ENCODE assay signal across 20 mouse cellular contexts in genomic region chr2:166666175-166666574, GRCm38 (mm10). TPM values are rescaled to one million over a fixed set of nuclear protein-coding genes. Genes with fewer than 3 reads are reported as not detected.
A peak's percentile ranks its signal among the peaks of the same experiment; 100 is the strongest.
DNase-seq lines count a peak whose midpoint lies in the region; ATAC-seq and TF ChIP-seq lines count a peak whose summit lies in the region.
"Had no signal": no experiment of that assay in that cellular context is flagged by ENCODE, and none has a peak within 500 bp of the region (broad histone marks: within the 10 kb centered on the region; RNA-seq: fewer than 3 reads in every experiment).

No protein-coding gene starts in this region.

- H3K27me3 ChIP-seq in liver, embryonic 11.5 days (replicated peaks; ENCODE audit: control insufficient read depth, insufficient read depth, low read length): no peaks in the 10 kb centered on the region
- no peaks in the 10 kb centered on the region for H3K27me3 ChIP-seq in MEL (ENCODE audit: control insufficient read depth in 1 of 2, insufficient read depth in 2 of 2, low read length in 2 of 2)
- H3K27me3 ChIP-seq: forebrain, embryonic 12.5 days; limb, embryonic 15.5 days; neural tube, embryonic 13.5 days; Patski had no signal

- no peaks in the 10 kb centered on the region for H3K79me2 ChIP-seq in MEL (ENCODE audit: control insufficient read depth, insufficient read depth, low read length, poor library complexity)

- ATAC-seq in liver, embryonic 11.5 days (replicated peaks; ENCODE audit: low FRiP score): no peak
- peak; percentile 3 for ATAC-seq in activated CD4-positive, CD25-positive, alpha-beta regulatory T cell, adult 4 months
- peak; percentile 3 for ATAC-seq in megakaryocyte progenitor cell, adult 5-6 weeks (replicated peaks; ENCODE audit: poor library complexity)
- ATAC-seq: hindbrain, embryonic 16.5 days; Patski had no signal

- no peak for TF ChIP-seq POLR2A in MEL (IDR thresholded peaks at IDR 0.05; ENCODE audit: control insufficient read depth in 1 of 2, insufficient read depth in 1 of 2, low read depth in 1 of 2, low read length in 2 of 2, poor library complexity in 1 of 2)

- no peak for TF ChIP-seq CTCF in MEL (IDR thresholded peaks at IDR 0.05 in 2 of 3, conservative IDR thresholded peaks at IDR 0.05 in 1 of 3; ENCODE audit: control insufficient read depth in 1 of 3, insufficient read depth in 1 of 3, low read depth in 2 of 3, low read length in 3 of 3, poor library complexity in 1 of 3, severe bottlenecking in 1 of 3)

- peak overlapping the region; percentile 55 for H3K4me2 ChIP-seq in liver, embryonic 11.5 days
- H3K4me2 ChIP-seq: forebrain, embryonic 12.5 days; limb, embryonic 15.5 days; neural tube, embryonic 13.5 days had no signal

- no peaks in the 10 kb centered on the region for H3K36me3 ChIP-seq in liver, embryonic 11.5 days (ENCODE audit: control insufficient read depth, insufficient read depth, low read length)
- H3K36me3 ChIP-seq in MEL (ENCODE audit: control insufficient read depth in 1 of 2, insufficient read depth in 2 of 2, low read length in 2 of 2): peaks cover 0 to 7% of the 10 kb centered on the region in 2 experiments; a peak in 2 of 4 replicates
- H3K36me3 ChIP-seq: forebrain, embryonic 12.5 days; limb, embryonic 15.5 days; neural tube, embryonic 13.5 days had no signal

- no peak for TF ChIP-seq RAD21 in MEL (IDR thresholded peaks at IDR 0.05; ENCODE audit: low read depth, low read length)

- peak; percentile 8 to 43; a peak in 3 of 4 replicates for TF ChIP-seq EP300 in MEL (IDR thresholded peaks at IDR 0.05; ENCODE audit: low read depth in 1 of 2, low read length in 2 of 2)

- no peaks in the 10 kb centered on the region for H3K9me3 ChIP-seq in liver, embryonic 11.5 days (ENCODE audit: control insufficient read depth, low read length)
- no peaks in the 10 kb centered on the region for H3K9me3 ChIP-seq in MEL (replicated peaks; ENCODE audit: insufficient read depth, low read length)
- H3K9me3 ChIP-seq: forebrain, embryonic 12.5 days; limb, embryonic 15.5 days; neural tube, embryonic 13.5 days had no signal

- peaks cover 34% of the 10 kb centered on the region for H3K4me1 ChIP-seq in liver, embryonic 11.5 days (replicated peaks; ENCODE audit: control insufficient read depth, insufficient read depth, low read length)
- peaks cover 16 to 21% of the 10 kb centered on the region in 2 experiments for H3K4me1 ChIP-seq in MEL (ENCODE audit: control insufficient read depth in 1 of 2, insufficient read depth in 2 of 2, low read length in 2 of 2)

- no peak overlapping the region for H3K4me3 ChIP-seq in liver, embryonic 11.5 days (ENCODE audit: low read depth, low read length)
- H3K4me3 ChIP-seq in MEL (ENCODE audit: control insufficient read depth in 1 of 2, insufficient read depth in 1 of 2, low read depth in 2 of 2, low read length in 2 of 2): no peak overlapping the region
- H3K4me3 ChIP-seq: forebrain, embryonic 12.5 days; limb, embryonic 15.5 days; neural tube, embryonic 13.5 days had no signal

- 62% methylated on average over 13 of the region's 13 CpGs for WGBS in liver, embryonic 11.5 days

- H3K27ac ChIP-seq in liver, embryonic 11.5 days (ENCODE audit: low read depth, low read length): no peak overlapping the region; the same call in 1 of the 2 replicates
- H3K27ac ChIP-seq in MEL (ENCODE audit: control insufficient read depth, low read depth, low read length): peak overlapping the region; percentile 51
- H3K27ac ChIP-seq: forebrain, embryonic 12.5 days; limb, embryonic 15.5 days; neural tube, embryonic 13.5 days had no signal

- no peak overlapping the region for H3K9ac ChIP-seq in liver, embryonic 11.5 days (ENCODE audit: low read depth, low read length)
- H3K9ac ChIP-seq in MEL (ENCODE audit: control insufficient read depth, low read depth, low read length, poor library complexity, severe bottlenecking): peak overlapping the region; percentile 4; the same call in 1 of the 2 replicates
- H3K9ac ChIP-seq: forebrain, embryonic 12.5 days; limb, embryonic 15.5 days; neural tube, embryonic 13.5 days had no signal

- no peak for DNase-seq in liver, embryonic 11.5 days (ENCODE audit: low spot score)
- DNase-seq in liver (no peak), MEL (ENCODE audit: low read depth, low spot score) (peak; percentile 44)
- no peak for DNase-seq in urinary bladder, postnatal 36 days (ENCODE audit: low spot score in 2 of 2)
- no peak for DNase-seq in yolk sac, embryonic 10.5 days (ENCODE audit: low spot score)
- DNase-seq: adrenal gland, postnatal 36 days; cerebellum, postnatal 10 days; gastrocnemius, postnatal 14 days; heart, postnatal 10 days; kidney, adult 18-20 months; kidney, postnatal 14 days; lung, postnatal 10 days; right cerebral cortex, postnatal 14 days had no signal

TF ChIP-seq in MEL, 35 proteins besides CTCF, POLR2A, EP300 and RAD21:
- TF ChIP-seq ELF1 (IDR thresholded peaks at IDR 0.05; ENCODE audit: low read depth, low read length) (no peak), ETS1 (IDR thresholded peaks at IDR 0.05; ENCODE audit: low read depth, low read length) (0 out of 2 replicates have a peak, but pooled peaks have one; percentile 25), MAZ (IDR thresholded peaks at IDR 0.05; ENCODE audit: low read depth, low read length) (no peak), ZKSCAN1 (IDR thresholded peaks at IDR 0.05; ENCODE audit: low read depth, low read length) (no peak), USF2 (IDR thresholded peaks at IDR 0.05; ENCODE audit: borderline replicate concordance in 1 of 2, insufficient read depth in 1 of 2, low read depth in 1 of 2, low read length in 2 of 2) (no peak), MYC (IDR thresholded peaks at IDR 0.05; ENCODE audit: low read depth, low read length) (no peak), MYB (IDR thresholded peaks at IDR 0.05; ENCODE audit: low read depth, low read length) (no peak), ZNF384 (IDR thresholded peaks at IDR 0.05; ENCODE audit: low read depth, low read length) (no peak), GABPA (IDR thresholded peaks at IDR 0.05; ENCODE audit: low read depth, low read length) (no peak), TCF12 (IDR thresholded peaks at IDR 0.05; ENCODE audit: low read depth, low read length) (0 out of 2 replicates have a peak, but pooled peaks have one; percentile 26), GATA1 (IDR thresholded peaks at IDR 0.05; ENCODE audit: low read depth, low read length) (no peak), ZC3H11A (IDR thresholded peaks at IDR 0.05; ENCODE audit: low read depth, low read length) (no peak), TAL1 (IDR thresholded peaks at IDR 0.05; ENCODE audit: low read length) (peak; percentile 65)

RNA-seq across cellular contexts. Expression of gene Prex1, which starts 47.5 kb away (rescaled TPM):
- 16.1 and 16.5 TPM in 2 replicates for polyA plus RNA-seq in liver, embryonic 11.5 days (2014; fragmentation: Nextera tagmentation; extraction: Ambion mirVana)
- 8.0 and 8.5 TPM in 2 replicates for total RNA-seq in MEL (2012; rRNA removed)
- polyA plus RNA-seq in MEL (2012; ENCODE audit: insufficient read depth in 1 of 2, insufficient read length in 2 of 2, low read depth in 1 of 2, low replicate concordance in 2 of 2, missing spikeins in 1 of 2): 10 to 100 TPM; 15.8 to 33.1 TPM
- polyA plus RNA-seq in activated CD4-positive, CD25-positive, alpha-beta regulatory T cell, adult 4 months (2017; shearing (Covaris generic)): 10 to 100 TPM; 34.5 to 45.2 TPM
- total RNA-seq in megakaryocyte progenitor cell, adult 5-6 weeks (2015): 18.9 and 22.3 TPM in 2 replicates
- 16.4 and 18.2 TPM in 2 replicates for total RNA-seq in megakaryocyte progenitor cell, adult 5-6 weeks (2017)
